Mouse (Mus musculus) thymus, postnatal 14 days (tissue): ENCODE measurements at regions not wholly inside any gene's neighbourhood (a gene's known extent, or its start where the extent isn't known, plus 50 kb on each side); places are given as distances from the start of the nearest gene placed in this dataset.

ENCODE experiments used
- DNase-seq: peaks from one replicate; pipeline ENCODE4 v3.0.0; 2021

GRCm38 (mm10) chr15:60101485-60102280 is 85.3 kb upstream of the 4933412E24Rik start:
- no peak for DNase-seq

GRCm38 (mm10) chr15:60097141-60097540 is 80.7 kb upstream of the 4933412E24Rik start:
- DNase-seq: peak; percentile 80

GRCm38 (mm10) chr15:60096131-60096530 is 79.7 kb upstream of the 4933412E24Rik start:
- no peak for DNase-seq

- no peak for DNase-seq
These were observed 73.5 kb upstream of the 4933412E24Rik start for GRCm38 (mm10) chr15:60089921-60090320.

GRCm38 (mm10) chr15:60088964-60089899 is 72.8 kb upstream of the 4933412E24Rik start:
- no peak for DNase-seq
